Mouse (Mus musculus) gastrocnemius, adult 2 months (tissue): ENCODE data around the gene Slco3a1. TPM values are rescaled to one million over a fixed set of nuclear protein-coding genes. Genes with fewer than 3 reads are reported as not detected.

Experiments
- DNase-seq: peaks from one replicate; pipeline ENCODE4 v3.0.0; 2022
- H3K27ac ChIP-seq: fragments of 200-600 bp; 2 replicates; pipeline ENCODE4 v1.8.1; 2022; ENCODE audit warnings: mild to moderate bottlenecking
- H3K4me3 ChIP-seq: fragments of 200-600 bp; 2 replicates; pipeline ENCODE4 v1.8.1; 2022; ENCODE audit warnings: mild to moderate bottlenecking, moderate library complexity
- CTCF ChIP-seq: fragments of 200-600 bp; IDR thresholded peaks from 2 replicates; pipeline ENCODE4 v1.8.1; 2022; ENCODE audit warnings: antibody characterized with exemption, mild to moderate bottlenecking, moderate library complexity
- intact Hi-C: fragments of 180-260 bp; cut with DNase I; formaldehyde crosslinking; loops from one replicate; pipeline ENCODE4 v1.15.1; 2025
- total RNA-seq, 2 experiments: library from RNA; stranded (reverse); gene quantifications; 2 replicates each; pipeline ENCODE4 v1.2.3; 2021

The Slco3a1 gene
- total RNA-seq, 2 experiments from 2014 or later = 67.1 to 83.8 TPM

DNA sequence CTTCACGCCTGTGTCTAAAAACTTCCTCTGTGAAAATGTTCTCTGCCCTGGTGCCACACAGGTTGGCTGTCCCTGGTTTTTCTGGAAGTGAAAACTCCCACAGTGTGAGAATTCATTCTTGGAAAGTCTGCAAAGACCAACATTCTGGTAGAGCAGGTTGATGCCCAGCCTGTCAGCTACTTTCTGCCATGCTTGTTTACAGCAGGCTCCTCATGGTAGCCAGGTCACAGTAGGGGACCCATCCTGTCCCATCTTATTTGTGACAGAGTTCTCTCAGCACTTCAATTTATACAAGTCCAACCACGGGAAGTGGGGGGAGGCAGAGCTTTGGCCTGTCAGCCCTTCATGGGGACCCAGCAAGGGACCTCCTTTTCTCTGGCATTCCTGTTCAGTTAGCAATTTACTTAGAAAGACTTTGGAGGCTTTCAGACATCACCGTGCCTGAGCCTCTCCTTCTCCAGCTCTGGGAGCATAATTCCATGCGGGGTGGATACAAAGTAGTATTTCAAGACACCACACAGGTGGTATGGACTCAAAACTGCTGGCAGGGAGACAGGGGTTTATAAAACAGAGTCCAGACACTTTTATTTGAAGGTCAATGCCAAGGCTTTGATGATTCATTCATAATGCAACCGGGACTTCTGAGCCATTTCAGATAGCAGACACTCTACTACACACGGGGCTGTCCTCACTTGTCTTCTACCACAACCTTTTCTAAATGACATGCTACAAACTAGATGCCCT lies 216.7 kb downstream of the Slco3a1 start:
- Histone ChIP-seq H3K4me3 (no peak overlapping the region), H3K27ac (no peak overlapping the region)
- intact Hi-C loops = no loop called here
- no peak for TF ChIP-seq CTCF
- no peak for DNase-seq

DNA sequence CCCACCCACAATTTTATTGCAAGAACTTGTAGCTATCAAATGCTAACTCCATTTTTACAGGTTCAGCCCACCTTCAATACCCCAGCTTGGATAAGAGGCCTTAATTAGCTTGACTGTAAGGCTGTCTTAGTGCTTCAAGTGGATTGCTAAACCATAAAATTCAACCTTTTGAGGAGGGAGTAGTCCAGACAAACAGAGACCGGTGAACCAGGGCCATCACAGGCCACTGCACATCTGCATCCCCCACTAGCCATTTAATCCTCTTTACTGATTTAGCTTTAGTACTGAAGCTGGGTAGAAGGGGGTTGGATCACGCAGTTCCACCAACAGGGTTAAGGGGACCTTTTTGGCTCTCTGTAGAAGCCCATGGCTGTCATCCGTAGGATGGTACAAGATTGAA lies 222.3 kb downstream of the Slco3a1 start:
- intact Hi-C loops = no loop called here
- TF ChIP-seq CTCF = no peak
- Histone ChIP-seq H3K27ac (no peak overlapping the region), H3K4me3 (no peak overlapping the region)
- DNase-seq = no peak

DNA sequence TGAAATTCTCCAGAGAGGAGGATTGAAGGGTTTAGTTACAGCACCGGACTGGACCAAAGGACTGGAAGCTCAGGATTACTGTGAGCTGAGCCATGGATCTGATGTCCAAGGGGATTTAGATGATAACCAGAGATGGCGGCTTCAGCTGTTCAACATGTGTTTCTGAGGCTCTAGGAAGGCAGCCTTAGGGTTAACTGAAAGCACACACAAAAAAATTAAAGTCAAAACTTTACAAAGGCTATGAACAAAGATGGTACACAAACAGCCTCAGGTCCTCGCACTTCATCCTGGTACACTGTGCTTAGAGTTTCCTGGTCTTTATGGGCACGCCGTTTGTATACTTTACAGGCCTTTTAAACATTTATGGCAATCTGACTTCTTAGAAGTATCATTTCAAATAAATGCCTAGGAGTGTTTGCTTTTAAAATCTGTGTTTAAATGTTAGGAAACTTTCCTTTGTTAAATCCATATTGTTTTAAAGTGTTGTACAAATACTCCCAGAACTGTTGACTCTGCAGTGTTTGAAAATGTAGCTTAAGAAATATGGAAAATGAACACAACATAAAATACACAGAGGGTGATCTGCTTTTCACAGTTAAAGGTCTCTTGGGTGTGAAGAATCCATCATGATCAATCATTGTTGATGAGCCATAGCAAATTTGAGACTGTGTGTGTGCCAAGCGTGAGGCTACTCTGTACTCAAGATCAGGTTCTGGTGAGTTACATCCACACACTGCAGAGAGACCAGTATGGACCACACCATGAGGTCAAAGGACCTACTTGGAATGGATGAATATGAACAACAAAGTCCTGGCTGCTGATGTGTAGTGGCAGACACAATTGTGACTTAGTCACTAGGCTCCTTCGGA lies 223.5 kb downstream of the Slco3a1 start:
- intact Hi-C loops = no loop called here
- no peak for DNase-seq
- Histone ChIP-seq H3K27ac (no peak overlapping the region), H3K4me3 (no peak overlapping the region)
- TF ChIP-seq CTCF = no peak

DNA sequence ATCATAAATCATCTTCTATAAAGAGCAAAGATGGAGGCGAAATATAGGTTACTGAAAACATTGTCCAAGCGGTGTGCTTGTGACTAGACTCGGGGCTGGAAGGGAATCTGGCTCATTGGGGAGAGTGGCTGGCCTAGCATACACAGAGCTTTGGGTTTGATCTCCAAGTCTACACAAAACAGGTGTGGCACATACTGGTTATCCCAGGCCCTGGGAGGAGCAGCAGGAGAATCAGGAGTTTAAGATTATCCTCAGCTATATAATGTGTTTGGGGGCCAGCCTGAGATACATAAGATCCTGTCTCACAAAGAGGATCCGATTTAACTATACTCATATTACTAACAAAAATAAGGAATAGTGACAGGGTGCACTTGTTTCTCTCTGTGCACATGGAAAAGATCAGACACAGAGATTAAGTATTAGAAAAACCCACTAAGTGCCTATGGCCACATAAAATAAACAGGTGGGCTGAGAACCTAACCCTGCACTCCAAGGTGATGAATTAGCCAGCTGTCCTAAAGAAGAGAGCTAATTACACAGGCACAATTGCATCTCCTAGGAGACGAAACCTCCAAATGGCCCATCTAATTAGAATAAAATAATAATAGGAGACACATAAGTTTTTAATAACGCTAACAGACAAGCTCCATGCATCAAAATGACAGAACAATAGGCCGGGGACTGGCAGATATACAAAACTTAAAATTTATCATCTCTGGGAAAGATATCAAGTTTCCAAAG lies 224.3 kb downstream of the Slco3a1 start:
- no peak for TF ChIP-seq CTCF
- no peak for DNase-seq
- intact Hi-C loops = no loop called here
- H3K27ac ChIP-seq = no peak overlapping the region
- H3K4me3 ChIP-seq = no peak overlapping the region

DNA sequence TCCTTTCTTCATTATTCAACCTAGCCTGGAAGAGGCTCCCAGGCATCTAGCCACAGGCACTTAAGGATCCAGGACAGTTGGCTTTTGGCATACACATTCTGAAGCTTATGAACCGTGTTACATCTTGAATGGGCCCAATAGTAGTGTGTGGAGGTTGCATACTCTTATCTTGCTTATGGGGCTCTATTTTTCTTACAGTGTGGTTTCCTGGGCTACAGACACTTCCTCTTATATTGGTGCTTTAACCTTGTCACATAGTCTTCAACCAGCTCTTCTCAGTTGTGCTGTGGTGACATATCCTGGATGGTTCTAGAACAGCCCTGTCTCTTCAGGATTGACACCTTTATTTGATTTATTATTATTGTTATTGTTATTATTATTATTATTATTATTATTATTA lies 225.6 kb downstream of the Slco3a1 start:
- DNase-seq = no peak
- intact Hi-C loops = no loop called here
- TF ChIP-seq CTCF = no peak
- no peak overlapping the region for H3K27ac ChIP-seq
- H3K4me3 ChIP-seq = no peak overlapping the region

DNA sequence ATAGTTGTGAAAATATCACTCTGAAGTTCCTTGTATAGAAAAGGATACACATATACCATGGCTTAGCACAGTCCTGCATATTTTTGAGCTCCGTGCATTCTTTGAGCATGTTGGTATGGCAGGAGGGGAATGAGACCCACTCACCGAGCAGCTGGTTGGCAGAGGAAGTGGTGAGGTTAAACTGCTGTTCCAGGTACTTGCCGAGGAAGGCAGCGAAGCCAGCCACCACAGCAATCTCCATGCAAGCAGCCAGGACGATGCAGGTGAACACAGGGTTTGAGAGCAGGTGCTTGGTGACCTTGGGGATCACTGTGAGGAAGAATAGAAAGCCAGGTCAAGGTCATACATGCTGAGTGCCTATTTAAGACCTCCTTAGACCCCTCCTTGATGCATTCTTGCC lies 226.9 kb downstream of the Slco3a1 start:
- intact Hi-C loops = no loop called here
- no peak for TF ChIP-seq CTCF
- no peak for DNase-seq
- no peak overlapping the region for H3K4me3 ChIP-seq
- no peak overlapping the region for H3K27ac ChIP-seq

DNA sequence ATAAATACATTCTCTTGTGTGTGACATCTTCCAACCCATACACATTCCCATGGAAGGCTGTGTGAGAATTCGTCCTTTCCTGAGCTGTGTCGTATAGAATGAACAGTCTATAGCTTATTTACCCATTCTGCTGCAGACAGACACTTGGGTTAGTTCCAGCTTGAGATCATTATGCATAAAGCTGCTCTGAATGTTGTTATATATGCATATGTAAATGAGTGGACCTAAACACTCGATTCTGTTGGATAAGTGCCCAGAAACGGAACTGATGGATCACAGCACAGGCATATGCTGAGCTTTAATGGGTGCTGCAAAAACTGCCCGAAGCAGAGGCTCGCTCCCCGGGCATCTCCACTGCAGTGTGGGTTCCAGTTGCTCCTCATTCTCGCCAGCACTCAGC lies 229.5 kb downstream of the Slco3a1 start:
- no peak for DNase-seq
- TF ChIP-seq CTCF = no peak
- Histone ChIP-seq H3K27ac (no peak overlapping the region), H3K4me3 (no peak overlapping the region)
- intact Hi-C loops = no loop called here

DNA sequence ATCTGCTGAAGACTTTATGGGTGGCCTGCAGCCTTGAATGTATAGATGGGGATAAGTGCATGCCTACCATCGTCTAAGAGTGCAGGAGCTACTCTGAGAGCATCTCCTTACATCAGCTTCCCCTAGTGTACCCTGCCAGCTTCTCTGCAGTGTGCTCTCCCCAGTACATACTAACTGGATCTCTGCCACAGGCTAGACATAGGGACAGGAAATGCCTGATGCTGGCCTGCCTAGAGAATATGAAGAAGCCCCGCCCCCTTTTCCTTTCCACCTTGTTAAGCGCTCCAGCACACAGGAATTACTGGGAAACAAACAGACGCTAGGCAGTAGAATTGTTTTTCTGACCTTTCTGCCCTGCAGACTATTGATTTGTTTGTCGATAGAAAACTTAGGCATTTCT lies 230.9 kb downstream of the Slco3a1 start:
- intact Hi-C loops = no loop called here
- Histone ChIP-seq H3K27ac (no peak overlapping the region), H3K4me3 (no peak overlapping the region)
- no peak for DNase-seq
- TF ChIP-seq CTCF = no peak

DNA sequence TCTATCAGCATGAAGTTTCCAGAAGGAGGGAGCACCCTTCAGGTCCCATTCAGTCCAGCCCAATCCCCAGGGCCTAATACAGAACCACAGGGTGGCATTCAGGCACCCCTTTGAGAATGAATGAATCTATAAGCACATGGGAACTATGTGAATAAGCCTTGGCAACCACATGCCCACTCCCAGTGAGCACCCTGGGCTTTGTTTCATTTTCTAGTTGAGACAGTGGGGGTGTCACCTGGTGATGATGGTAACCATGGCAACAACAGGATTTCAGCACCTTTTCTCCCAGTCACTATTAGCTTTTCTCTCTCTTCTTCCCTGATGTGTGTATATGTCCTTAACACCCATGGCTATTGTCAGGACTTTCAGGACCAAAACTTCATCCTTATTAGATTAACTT lies 231.4 kb downstream of the Slco3a1 start:
- H3K4me3 ChIP-seq = no peak overlapping the region
- DNase-seq = no peak
- intact Hi-C loops = no loop called here
- no peak for TF ChIP-seq CTCF
- no peak overlapping the region for H3K27ac ChIP-seq

DNA sequence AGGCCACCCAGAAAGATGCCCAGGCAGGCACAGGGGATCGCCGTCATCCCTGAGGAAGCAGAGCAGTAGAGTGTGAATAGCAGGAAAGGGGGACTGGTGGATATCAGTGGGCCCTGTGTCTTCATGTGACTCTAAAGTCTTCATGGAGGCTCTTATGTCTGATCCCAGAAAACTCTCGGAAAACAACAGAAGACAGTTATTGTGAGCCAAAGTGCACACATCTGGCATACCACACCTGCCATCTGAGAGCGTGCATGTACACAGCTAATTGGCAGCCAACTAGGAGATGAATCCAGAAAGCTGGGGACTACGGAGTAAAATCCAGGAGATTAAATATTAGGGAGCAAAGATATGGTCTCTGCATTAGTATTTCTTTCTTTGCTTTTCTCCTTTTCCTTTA lies 233.9 kb downstream of the Slco3a1 start:
- no peak for TF ChIP-seq CTCF
- no peak overlapping the region for H3K4me3 ChIP-seq
- intact Hi-C loops = no loop called here

DNA sequence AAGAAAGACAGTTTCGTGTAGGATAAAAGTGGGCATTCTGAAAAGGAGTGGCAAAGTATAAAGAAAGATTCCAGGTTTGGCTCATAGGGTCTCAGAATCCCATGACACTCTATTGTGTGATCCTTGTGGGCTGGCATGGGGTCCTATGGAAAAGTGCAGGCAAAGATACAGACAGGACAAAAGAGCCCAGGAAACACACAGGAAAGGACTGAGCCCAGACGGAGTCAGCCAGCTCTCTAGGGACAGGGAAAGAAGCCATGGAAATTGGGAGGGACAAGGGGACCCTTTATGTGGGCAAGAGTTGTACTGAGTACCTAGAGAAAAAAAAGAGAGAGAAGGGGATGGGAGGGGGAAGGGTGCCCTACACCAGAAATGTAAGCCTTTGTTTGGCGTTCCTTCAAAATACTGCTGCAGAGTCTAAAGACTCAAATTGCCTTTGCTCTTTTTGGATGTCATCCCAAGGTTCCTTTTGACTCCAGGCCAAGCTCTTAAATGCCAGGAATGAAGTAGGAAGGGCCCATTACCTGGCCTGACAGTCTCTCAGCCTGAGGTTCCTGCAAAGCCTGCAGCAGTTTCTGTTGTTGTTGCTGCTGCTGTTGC lies 238.6 kb downstream of the Slco3a1 start:
- H3K27ac ChIP-seq = peak overlapping the region; percentile 16
- DNase-seq = peak; percentile 41
- intact Hi-C loops = no loop called here
- no peak overlapping the region for H3K4me3 ChIP-seq
- no peak for TF ChIP-seq CTCF

More for the DNA sequence above, 233.9 kb downstream of the Slco3a1 start:
- H3K27ac ChIP-seq = no peak overlapping the region
- no peak for DNase-seq

DNA sequence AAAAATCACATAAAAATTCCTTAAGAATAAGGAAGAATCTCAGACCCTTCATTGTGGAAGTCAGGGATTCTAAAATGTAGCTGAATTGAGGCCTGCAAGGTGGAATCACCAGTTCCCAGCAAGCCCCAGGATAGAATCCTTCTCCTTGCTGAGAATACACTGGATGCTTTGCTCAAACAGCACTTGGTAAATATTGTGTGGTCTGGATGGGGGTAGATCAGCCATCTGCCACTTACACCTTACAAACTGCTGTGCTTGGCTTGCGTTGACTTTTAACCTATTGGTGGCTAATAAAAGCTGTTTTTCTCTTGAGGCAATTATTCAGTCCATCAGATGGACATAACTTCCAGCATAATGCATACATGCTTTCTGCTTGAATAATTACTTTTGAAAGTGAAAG lies 240.3 kb downstream of the Slco3a1 start:
- no peak for DNase-seq
- no peak for TF ChIP-seq CTCF
- intact Hi-C loops = no loop called here
- Histone ChIP-seq H3K4me3 (no peak overlapping the region), H3K27ac (no peak overlapping the region)
